Mouse (Mus musculus) T-helper 1 cell (primary cell): Measurements from ENCODE around the gene Syna.

Experiments
- in situ Hi-C: fragments of 300-600 bp; cut with MboI, MseI; formaldehyde crosslinking; loops from one replicate; pipeline ENCODE4 v1.15.1; 2025; ENCODE audit warnings: high pct_unique_total_duplicates

The Syna gene

GRCm38 (mm10) chr5:134560071-134560449 is at the start of gene Syna:
TSS of gene Syna (minus strand) at chr5:134560171.
- in situ Hi-C loops: no loop called here

GRCm38 (mm10) chr5:134607121-134607520 is 47.1 kb upstream of the Syna start:
- in situ Hi-C loops: no loop called here

- in situ Hi-C loops: no loop called here
These were observed 46.3 kb upstream of the Syna start for GRCm38 (mm10) chr5:134606314-134606713.

- in situ Hi-C loops: no loop called here
These were observed 44.4 kb upstream of the Syna start for GRCm38 (mm10) chr5:134604376-134604775.

GRCm38 (mm10) chr5:134597711-134598110 is 37.7 kb upstream of the Syna start:
- in situ Hi-C loops: no loop called here

GRCm38 (mm10) chr5:134593093-134593492 is 33.1 kb upstream of the Syna start:
- in situ Hi-C loops: no loop called here

GRCm38 (mm10) chr5:134592026-134592581 is 32.1 kb upstream of the Syna start:
- in situ Hi-C loops: no loop called here

GRCm38 (mm10) chr5:134589900-134590299 is 29.9 kb upstream of the Syna start:
- in situ Hi-C loops: no loop called here

- in situ Hi-C loops: no loop called here
These were observed 24.8 kb upstream of the Syna start for GRCm38 (mm10) chr5:134584798-134585197.

GRCm38 (mm10) chr5:134583884-134584213 is 23.9 kb upstream of the Syna start:
- in situ Hi-C loops: no loop called here

- in situ Hi-C loops: no loop called here
These were observed 23.3 kb upstream of the Syna start for GRCm38 (mm10) chr5:134583006-134583883.

- in situ Hi-C loops: no loop called here
These were observed 22.4 kb upstream of the Syna start for GRCm38 (mm10) chr5:134582221-134582907.

- in situ Hi-C loops: no loop called here
These were observed 21.2 kb upstream of the Syna start, which contains the start of gene Rfc2 for GRCm38 (mm10) chr5:134581146-134581545. TSS of gene Rfc2 (plus strand) at chr5:134581366.

- in situ Hi-C loops: no loop called here
These were observed 19.2 kb upstream of the Syna start for GRCm38 (mm10) chr5:134579135-134579534.

GRCm38 (mm10) chr5:134577534-134577933 is 17.6 kb upstream of the Syna start:
- in situ Hi-C loops: no loop called here

- in situ Hi-C loops: no loop called here
These were observed 16.7 kb upstream of the Syna start for GRCm38 (mm10) chr5:134576517-134577220.

GRCm38 (mm10) chr5:134575833-134576232 is 15.9 kb upstream of the Syna start:
- in situ Hi-C loops: no loop called here

- in situ Hi-C loops: loop anchor here (5.0 kb wide), 1 partner anchor 75 kb away; no protein-coding TSS in a partner anchor
These were observed 12.7 kb upstream of the Syna start for GRCm38 (mm10) chr5:134572508-134573214.

- in situ Hi-C loops: loop anchor here (5.0 kb wide), 1 partner anchor 75 kb away; no protein-coding TSS in a partner anchor
These were observed 11.9 kb upstream of the Syna start for GRCm38 (mm10) chr5:134571730-134572507.

- in situ Hi-C loops: no loop called here
These were observed 9.1 kb upstream of the Syna start for GRCm38 (mm10) chr5:134568964-134569491.
